Mouse (Mus musculus): ENCODE results near the gene Map2k7.

The Map2k7 gene

DNA sequence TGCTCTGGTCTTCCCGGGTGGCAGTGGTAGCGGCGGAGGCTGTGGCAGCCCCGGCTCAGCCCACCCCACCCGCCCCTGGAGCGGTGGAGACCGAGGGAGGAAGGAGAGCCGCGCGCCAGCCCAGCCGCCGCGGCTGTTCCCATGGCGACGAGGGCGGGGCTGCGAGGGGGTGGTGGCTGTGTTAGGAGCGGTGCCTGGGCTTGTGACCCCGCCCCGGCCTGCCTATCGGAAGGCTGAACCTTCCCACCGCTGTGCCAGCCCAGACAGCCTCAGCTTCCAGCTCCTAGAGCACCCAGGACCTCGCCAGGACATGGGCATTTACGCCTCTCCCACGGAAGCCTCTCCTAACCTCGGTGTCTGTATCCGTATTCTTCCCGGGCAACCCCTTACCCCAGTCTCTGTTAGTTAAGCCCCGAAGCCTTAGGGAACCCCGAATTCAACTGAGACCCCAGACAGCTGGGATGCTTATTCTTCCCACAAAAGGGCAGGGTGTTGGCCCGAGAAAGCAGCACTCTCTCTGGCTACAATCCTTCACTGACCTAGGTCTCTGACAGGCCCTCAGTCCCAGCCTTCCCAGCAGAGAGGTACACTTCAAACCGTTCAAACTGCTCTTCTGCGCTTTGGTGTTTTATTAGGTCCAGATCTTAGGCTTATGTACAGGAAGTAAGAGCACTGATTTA is 20.7 kb downstream of the Map2k7 start, which contains the start of gene Ctxn1:
Gene Ctxn1, minus strand, starts transcription at position 150 of the 680 bp plus-strand sequence.
- DNase-seq: peak; percentile 98

DNA sequence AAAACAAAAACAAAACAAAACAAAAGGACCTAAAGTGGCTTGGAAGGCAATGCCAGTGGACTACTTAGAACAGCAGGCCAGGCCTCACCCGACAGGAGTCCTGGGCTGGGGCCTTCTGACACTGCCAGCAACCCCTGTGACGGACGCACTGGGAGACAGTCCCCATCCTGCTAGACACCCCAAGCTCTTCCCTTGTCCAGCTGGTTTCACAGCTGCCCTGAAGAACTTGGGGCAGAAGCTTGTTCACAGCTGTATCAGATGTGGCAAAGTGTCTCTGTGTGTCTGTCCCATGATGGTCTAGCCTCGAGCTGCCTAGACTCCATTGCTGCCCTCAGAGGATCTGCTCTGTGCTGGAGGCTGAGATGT is 21.2 kb downstream of the Map2k7 start:
- DNase-seq: no peak

DNA sequence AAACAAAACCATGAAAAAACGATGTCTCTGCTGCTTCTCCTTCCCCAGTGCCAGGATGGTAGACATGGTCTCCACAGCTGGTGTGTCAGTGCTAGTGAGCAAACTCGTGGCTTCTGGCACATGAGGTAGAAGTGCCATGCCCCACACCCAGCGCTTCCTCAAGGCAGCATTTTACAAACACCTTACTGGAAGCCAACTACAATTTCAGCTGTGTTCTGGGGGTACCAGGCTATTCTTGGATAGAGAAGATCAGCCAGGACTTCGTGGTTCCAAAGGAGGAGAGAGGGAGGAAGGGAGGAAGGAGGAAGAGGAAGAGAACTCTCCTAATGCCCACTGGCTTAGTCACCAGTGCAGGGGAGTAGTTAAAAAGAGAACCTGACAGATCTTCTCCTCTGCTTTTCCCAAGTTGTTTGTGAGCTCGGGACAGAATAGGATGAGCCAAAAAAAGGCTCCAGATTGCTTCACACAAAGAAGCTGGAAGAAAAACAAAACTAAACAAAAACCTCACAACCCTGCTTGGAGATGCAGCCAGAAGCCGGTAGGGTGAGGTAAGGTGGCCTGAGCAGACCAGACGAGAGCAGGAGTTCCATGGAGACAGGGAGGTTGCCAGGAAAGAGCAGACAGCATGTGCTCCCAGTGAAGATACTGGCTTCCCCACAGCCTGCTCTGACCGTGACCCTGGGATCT is 24.7 kb downstream of the Map2k7 start:
- DNase-seq: no peak

DNA sequence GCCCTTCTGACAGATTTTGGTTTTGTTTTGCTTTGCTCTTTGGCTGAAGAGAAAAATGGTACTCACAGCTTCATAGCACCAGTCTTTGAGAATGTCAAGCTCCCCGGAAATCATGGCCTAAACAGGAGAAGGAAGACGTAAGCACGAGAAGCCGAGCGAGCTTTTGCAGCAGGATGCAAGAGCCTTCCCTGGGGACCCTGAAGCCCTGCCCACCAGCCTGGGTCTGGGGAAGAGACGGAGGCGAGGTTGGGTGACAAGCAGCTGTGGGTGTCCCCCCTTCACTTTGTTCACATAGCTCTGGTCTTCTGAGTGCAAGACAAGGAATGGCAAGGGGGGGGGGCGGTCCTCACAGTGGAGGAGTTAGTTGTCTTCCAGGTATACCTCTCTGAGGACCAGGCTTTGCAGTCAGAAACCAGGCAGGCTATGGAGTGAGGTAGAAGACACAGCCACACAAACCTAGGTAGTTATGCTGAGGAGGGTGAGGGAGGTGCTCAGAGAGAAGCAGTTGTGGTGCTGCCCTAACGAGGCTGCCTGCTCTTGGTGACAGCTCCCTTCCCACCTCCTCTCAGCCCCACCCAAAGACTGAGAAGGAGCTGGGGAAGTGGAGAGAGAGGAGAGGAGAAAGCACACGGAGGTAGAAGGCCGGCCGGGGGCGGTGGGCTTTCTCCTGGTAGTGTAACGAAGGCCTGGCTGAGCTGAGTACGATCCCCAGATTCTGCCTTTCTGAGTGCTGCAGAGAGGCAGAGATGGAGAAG is 26.8 kb downstream of the Map2k7 start:
- DNase-seq: no peak

DNA sequence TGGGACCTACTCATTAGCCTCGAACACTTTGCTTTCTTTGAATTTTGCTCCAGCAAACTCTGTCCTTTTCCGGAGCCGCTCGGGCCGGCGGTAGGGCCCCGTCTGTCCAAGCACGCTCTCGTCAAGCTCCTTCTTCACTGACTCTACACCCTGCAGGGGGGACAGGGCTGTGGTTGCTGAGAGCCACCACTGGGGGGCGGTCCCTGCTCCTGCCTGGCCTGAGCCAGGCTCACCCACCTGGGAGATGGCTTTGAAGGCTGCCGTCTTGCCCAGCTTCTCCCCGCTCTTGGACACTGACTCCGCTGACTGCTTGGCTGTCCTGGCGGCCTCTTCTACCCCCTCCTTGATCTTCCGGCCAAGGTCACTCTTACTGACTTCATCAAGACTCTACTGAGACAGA is 29.1 kb downstream of the Map2k7 start:
- no peak for DNase-seq

DNA sequence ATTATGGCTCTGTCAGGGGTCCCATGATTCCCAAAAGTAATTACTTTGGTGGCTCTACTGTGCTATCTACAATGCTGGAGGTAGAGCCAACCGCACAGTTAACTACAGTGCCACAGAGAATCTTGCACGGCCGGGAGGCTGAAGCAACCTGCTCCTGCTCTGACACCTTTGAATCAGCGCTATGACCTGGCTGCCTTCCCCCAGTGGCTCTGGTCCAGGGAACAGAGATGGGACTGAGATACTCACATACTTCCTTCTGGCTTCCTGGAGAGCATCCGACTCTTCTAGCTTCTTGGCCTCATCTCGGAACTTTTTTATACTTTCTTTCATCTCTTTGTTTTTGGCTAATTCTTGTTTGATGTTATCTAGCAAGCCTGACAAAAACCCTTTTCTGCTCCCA is 31.1 kb downstream of the Map2k7 start:
- DNase-seq: no peak

DNA sequence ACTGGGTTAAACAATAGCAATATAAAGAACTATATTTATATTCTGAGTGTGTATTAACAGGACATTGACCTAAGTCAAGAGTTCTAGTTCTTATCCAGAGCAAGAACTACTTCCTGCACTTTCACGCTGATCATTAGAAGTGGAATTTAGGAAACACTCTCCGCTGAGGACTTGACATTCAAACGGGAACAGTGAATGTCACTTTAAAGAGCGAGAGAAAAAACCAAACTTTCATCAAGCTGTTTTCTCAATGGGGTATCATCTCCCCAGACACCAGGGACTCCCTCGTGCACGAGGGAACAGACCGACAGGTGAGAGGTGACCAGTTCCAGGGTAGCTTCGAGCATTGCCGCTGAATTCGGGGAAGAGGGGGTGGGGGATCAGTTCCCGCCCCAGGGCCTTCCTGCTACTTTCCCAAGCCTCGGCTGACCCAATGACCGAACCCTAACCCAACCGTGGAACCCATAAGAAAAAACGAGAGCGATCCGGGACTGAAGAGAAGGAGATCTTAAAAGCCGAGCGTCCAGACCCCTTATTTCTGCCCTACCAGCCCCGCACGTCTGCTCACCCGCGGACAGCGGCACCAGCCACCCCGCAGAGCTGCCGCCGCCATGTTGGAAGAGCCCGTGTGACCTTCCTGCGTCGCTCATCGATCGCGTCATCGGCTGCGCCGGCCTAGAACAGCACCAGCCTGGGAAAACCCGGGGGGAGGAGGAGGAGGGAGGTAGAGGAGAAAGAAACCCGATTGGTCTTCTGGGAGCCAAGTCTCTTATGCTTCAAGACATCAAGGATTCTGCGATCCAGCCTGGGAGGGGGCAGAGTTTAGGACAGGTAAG is 37.0 kb downstream of the Map2k7 start, which contains the start of gene Timm44:
Gene Timm44, minus strand, starts transcription at position 639 of the 836 bp plus-strand sequence.
- peak; percentile 93 for DNase-seq

DNA sequence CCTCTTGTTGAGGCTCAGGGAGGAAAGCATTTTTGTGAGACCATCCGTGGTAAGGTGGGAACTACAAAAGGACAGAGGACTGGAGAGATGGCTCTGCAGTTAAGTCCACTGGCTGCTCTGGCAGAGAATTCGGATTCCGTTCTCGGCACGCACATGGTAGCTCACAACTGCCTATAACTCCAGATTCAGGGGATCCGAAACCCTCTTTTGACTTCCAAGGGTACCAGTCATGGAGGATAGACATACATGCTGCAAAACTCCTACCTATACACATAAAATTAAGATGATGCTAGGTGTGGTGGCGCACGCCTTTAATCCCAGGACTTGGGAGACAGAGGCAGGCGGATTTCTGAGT is 37.5 kb downstream of the Map2k7 start:
- DNase-seq: no peak

DNA sequence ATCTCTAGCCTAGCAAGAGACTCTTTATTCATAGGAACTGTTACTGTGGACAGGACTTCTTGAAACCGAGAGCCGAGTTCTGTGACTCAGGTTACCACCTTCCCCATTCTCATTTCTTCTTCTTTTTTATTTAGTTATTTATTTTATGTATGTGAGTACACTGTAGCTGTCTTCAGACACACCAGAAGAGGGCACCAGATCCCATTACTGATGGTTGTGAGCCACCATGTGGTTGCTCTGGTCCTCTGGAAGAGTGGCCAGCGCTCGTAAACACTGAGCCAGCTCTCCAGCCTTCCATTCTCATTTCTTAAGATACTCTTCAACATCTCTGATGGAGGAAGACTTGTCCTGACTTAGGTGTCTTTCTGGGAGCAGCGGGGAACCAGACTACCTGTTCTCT is 54.2 kb downstream of the Map2k7 start:
- DNase-seq: no peak

Data from thymus, postnatal 25 days (tissue).